Mouse (Mus musculus) C2C12 (cell line): ENCODE measurements at regions not wholly inside any gene's neighbourhood (a gene's known extent, or its start where the extent isn't known, plus 50 kb on each side); places are given as distances from the start of the nearest gene placed in this dataset.

ENCODE experiments used
- CTCF ChIP-seq: IDR thresholded peaks from one replicate; pipeline ENCODE4 v1.5.1; 2011; ENCODE audit not compliant: control insufficient read depth, insufficient read depth, insufficient read length
- FOSL1 ChIP-seq: IDR thresholded peaks from one replicate; pipeline ENCODE4 v1.8.0; 2011; ENCODE audit warnings: mild to moderate bottlenecking, low read length; ENCODE audit not compliant: poor library complexity, insufficient read depth, severe bottlenecking
- MYOD1 ChIP-seq: IDR thresholded peaks from one replicate; pipeline ENCODE4 v1.6.1; 2011; ENCODE audit warnings: low read depth; ENCODE audit not compliant: control insufficient read depth, insufficient read length
- USF1 ChIP-seq: IDR thresholded peaks from one replicate; pipeline ENCODE4 v1.6.1; 2011; ENCODE audit warnings: low read depth, mild to moderate bottlenecking, control low read depth, moderate library complexity

GRCm38 (mm10) chr14:71030164-71030880 lies 430.7 kb upstream of the Fam160b2 start:
- no peak for TF ChIP-seq CTCF
- no peak for TF ChIP-seq FOSL1
- no peak for TF ChIP-seq USF1
- TF ChIP-seq MYOD1 = no peak
